Mouse (Mus musculus): Measurements from ENCODE around the gene Ptpn21. TPM values are rescaled to one million over a fixed set of nuclear protein-coding genes. Genes with fewer than 3 reads are reported as not detected.

Ptpn21 gene
- total RNA-seq, 2 experiments from 2014 or later: 16.9 to 21.0 TPM

GRCm38 (mm10) chr12:98724976-98725375 lies 12.2 kb downstream of the Ptpn21 start:
- no peak for DNase-seq (ENCODE audit: low spot score in 2 of 2)

GRCm38 (mm10) chr12:98724224-98724623 lies 13.0 kb downstream of the Ptpn21 start:
- no peak for DNase-seq (ENCODE audit: low spot score in 2 of 2)

- no peak for DNase-seq (ENCODE audit: low spot score in 2 of 2)
Measured at GRCm38 (mm10) chr12:98721030-98721429, 16.2 kb downstream of the Ptpn21 start.

- no peak for DNase-seq (ENCODE audit: low spot score in 2 of 2)
Measured at GRCm38 (mm10) chr12:98720628-98721027, 16.6 kb downstream of the Ptpn21 start.

- no peak for DNase-seq (ENCODE audit: low spot score in 2 of 2)
Measured at GRCm38 (mm10) chr12:98716142-98716541, 21.1 kb downstream of the Ptpn21 start.

- peak; percentile 31 to 33 for DNase-seq (ENCODE audit: low spot score in 2 of 2)
Measured at GRCm38 (mm10) chr12:98714757-98715156, 22.4 kb downstream of the Ptpn21 start.

- DNase-seq (ENCODE audit: low spot score in 2 of 2): no peak
Measured at GRCm38 (mm10) chr12:98713621-98714103, 23.5 kb downstream of the Ptpn21 start.

GRCm38 (mm10) chr12:98712819-98713218 lies 24.4 kb downstream of the Ptpn21 start:
- DNase-seq (ENCODE audit: low spot score in 2 of 2): no peak

- no peak for DNase-seq (ENCODE audit: low spot score in 2 of 2)
Measured at GRCm38 (mm10) chr12:98703961-98704360, 33.2 kb downstream of the Ptpn21 start.

- no peak for DNase-seq (ENCODE audit: low spot score in 2 of 2)
Measured at GRCm38 (mm10) chr12:98703554-98703953, 33.7 kb downstream of the Ptpn21 start.

- DNase-seq (ENCODE audit: low spot score in 2 of 2): no peak
Measured at GRCm38 (mm10) chr12:98701564-98701963, 35.6 kb downstream of the Ptpn21 start.

- no peak for DNase-seq (ENCODE audit: low spot score in 2 of 2)
Measured at GRCm38 (mm10) chr12:98697202-98697601, 40.0 kb downstream of the Ptpn21 start.

GRCm38 (mm10) chr12:98690230-98690629 lies 47.0 kb downstream of the Ptpn21 start:
- DNase-seq (ENCODE audit: low spot score in 2 of 2): no peak

- no peak for DNase-seq (ENCODE audit: low spot score in 2 of 2)
Measured at GRCm38 (mm10) chr12:98683574-98683973, 53.6 kb downstream of the Ptpn21 start.

GRCm38 (mm10) chr12:98683171-98683570 lies 54.0 kb downstream of the Ptpn21 start:
- no peak for DNase-seq (ENCODE audit: low spot score in 2 of 2)

- DNase-seq (ENCODE audit: low spot score in 2 of 2): no peak
Measured at GRCm38 (mm10) chr12:98682196-98682595, 55.0 kb downstream of the Ptpn21 start.

GRCm38 (mm10) chr12:98679906-98680305 lies 57.3 kb downstream of the Ptpn21 start:
- no peak for DNase-seq (ENCODE audit: low spot score in 2 of 2)

GRCm38 (mm10) chr12:98677336-98677735 lies 59.9 kb downstream of the Ptpn21 start:
- DNase-seq (ENCODE audit: low spot score in 2 of 2): no peak

GRCm38 (mm10) chr12:98676861-98677260 lies 60.3 kb downstream of the Ptpn21 start:
- DNase-seq (ENCODE audit: low spot score in 2 of 2): no peak

- peak; percentile 70 to 78 for DNase-seq (ENCODE audit: low spot score in 2 of 2)
Measured at GRCm38 (mm10) chr12:98674627-98675143, 62.5 kb downstream of the Ptpn21 start.

GRCm38 (mm10) chr12:98673879-98674278 lies 63.3 kb downstream of the Ptpn21 start:
- no peak for DNase-seq (ENCODE audit: low spot score in 2 of 2)

GRCm38 (mm10) chr12:98670429-98670828 lies 66.8 kb downstream of the Ptpn21 start:
- peak in 1 of 2 experiments; percentile 8 for DNase-seq (ENCODE audit: low spot score in 2 of 2)

GRCm38 (mm10) chr12:98669864-98670263 lies 67.3 kb downstream of the Ptpn21 start:
- DNase-seq (ENCODE audit: low spot score in 2 of 2): no peak

Data from adrenal gland, adult 18-20 months (tissue).